Mouse (Mus musculus): ENCODE data around the gene Csn1s1. TPM values are rescaled to one million over a fixed set of nuclear protein-coding genes. Genes with fewer than 3 reads are reported as not detected.

The Csn1s1 gene
- polyA plus RNA-seq (2014; fragmentation: Nextera tagmentation; extraction: Ambion mirVana) = not detected in 2 replicates

DNA sequence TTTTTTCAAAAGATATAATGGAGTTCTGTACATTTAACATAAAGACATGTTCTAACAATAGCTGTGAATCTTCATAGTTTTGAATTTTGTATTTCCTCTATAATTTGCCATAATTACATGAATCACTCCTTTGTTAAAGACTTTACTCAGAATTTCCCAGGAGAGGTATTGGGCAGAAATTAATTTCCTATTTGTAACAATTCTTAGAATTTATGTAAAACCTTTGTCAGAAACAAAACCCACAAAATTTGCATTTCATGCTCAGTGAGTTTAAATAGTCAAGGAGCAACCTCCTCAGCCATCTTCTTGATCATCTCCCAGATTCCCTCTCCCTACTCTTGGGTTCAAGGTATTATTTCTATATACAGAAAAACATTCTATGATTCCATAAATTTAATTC lies at the start of gene Csn1s1:
Gene Csn1s1 (plus strand): TSS at position 301 of the 400 bp plus-strand sequence.
- Histone ChIP-seq H3K9me3 (ENCODE audit: control insufficient read depth, low read length) (no peaks in the 10 kb centered on the region), H3K4me1 (replicated peaks; ENCODE audit: control insufficient read depth, insufficient read depth, low read length) (no peaks in the 10 kb centered on the region), H3K4me3 (replicated peaks; ENCODE audit: low read length) (no peak within 1 kb of the TSS), H3K9ac (no peak within 1 kb of the TSS), H3K27me3 (ENCODE audit: control insufficient read depth, insufficient read depth, low read length) (no peaks in the 10 kb centered on the region), H3K4me2 (replicated peaks) (no peak within 1 kb of the TSS), H3K36me3 (replicated peaks; ENCODE audit: control insufficient read depth, insufficient read depth) (no peaks in the 10 kb centered on the region), H3K27ac (no peak within 1 kb of the TSS)
- ATAC-seq (ENCODE audit: low FRiP score) (no peak), DNase-seq (ENCODE audit: low spot score) (no peak)

DNA sequence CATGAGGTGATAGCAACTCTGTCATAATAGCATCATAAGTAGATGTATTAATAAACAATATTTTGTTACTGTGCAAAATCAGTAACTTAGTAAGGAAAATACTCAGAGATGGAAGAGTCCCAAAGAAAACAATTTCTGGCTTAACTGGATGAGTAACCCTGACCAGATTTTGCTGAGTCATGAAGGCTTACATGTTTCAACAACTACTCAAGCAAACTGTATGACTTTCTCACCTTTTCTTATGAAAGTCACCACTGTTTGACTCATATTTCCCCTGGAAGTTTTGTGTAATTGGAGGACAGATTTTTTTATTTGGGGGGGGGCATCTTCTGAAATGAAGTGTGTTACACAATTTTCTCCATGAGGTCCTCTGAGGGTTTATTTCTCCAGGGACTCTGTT lies 43.3 kb upstream of the Csn1s1 start:
- H3K27me3 ChIP-seq (ENCODE audit: control insufficient read depth, insufficient read depth, low read length) = no peaks in the 10 kb centered on the region
- DNase-seq (ENCODE audit: low spot score) (no peak), ATAC-seq (ENCODE audit: low FRiP score) (no peak)
- no peak overlapping the region for H3K4me3 ChIP-seq (replicated peaks; ENCODE audit: low read length)
- no peaks in the 10 kb centered on the region for H3K9me3 ChIP-seq (ENCODE audit: control insufficient read depth, low read length)
- H3K4me1 ChIP-seq (replicated peaks; ENCODE audit: control insufficient read depth, insufficient read depth, low read length) = no peaks in the 10 kb centered on the region
- H3K4me2 ChIP-seq (replicated peaks) = no peak overlapping the region
- no peaks in the 10 kb centered on the region for H3K36me3 ChIP-seq (replicated peaks; ENCODE audit: control insufficient read depth, insufficient read depth)
- no peak overlapping the region for H3K27ac ChIP-seq
- no peak overlapping the region for H3K9ac ChIP-seq

DNA sequence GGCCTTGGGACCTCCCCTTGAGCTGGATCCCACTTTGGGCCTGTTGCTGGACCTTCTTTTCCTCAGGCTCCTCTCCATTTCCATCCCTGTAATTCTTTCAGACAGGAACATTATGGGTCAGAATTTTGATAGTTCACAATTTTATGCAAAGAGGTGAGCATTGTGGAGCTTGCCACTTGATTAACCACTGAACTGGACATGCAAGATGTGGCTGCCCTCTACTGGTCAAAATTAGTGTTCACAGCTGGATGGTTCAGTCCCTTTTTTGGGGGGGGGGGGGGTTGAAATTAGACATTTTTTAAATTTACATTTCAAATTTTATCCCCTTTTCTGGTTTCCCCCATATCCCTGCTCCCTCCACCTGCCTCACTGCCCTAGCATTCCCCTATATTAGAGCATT lies 23.2 kb upstream of the Csn1s1 start:
- Histone ChIP-seq H3K9ac (no peak overlapping the region), H3K4me2 (replicated peaks) (no peak overlapping the region), H3K4me1 (replicated peaks; ENCODE audit: control insufficient read depth, insufficient read depth, low read length) (no peaks in the 10 kb centered on the region), H3K36me3 (replicated peaks; ENCODE audit: control insufficient read depth, insufficient read depth) (no peaks in the 10 kb centered on the region), H3K27me3 (ENCODE audit: control insufficient read depth, insufficient read depth, low read length) (no peaks in the 10 kb centered on the region), H3K9me3 (ENCODE audit: control insufficient read depth, low read length) (no peaks in the 10 kb centered on the region), H3K4me3 (replicated peaks; ENCODE audit: low read length) (no peak overlapping the region), H3K27ac (no peak overlapping the region)
- ATAC-seq (ENCODE audit: low FRiP score) (0 out of 2 replicates have a peak, but pooled peaks have one; percentile 43), DNase-seq (ENCODE audit: low spot score) (no peak)

DNA sequence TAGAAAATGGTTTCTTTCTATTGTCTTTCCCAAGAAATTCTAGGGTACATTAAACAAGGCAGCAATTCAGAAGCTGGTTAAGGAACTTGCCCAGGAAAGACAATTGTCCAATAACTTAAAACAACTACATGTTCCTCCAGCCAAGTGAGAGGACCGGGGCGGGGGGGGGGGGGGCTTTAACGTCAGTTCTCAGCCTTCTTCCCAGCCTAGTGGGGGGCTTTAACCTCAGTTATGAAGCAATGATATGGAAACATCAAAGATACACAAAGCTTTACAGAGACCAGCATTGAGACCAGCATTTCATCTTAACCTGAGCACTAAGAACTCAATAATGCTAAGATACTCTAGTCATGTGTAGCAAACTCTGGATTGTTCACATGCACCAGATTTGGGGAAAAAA lies 33.5 kb downstream of the Csn1s1 start, which contains the start of gene Csn2:
Gene Csn2 (minus strand): TSS at position 101 of the 400 bp plus-strand sequence.
- 77% methylated on average over 3 of the region's 3 CpGs for WGBS
- DNase-seq (ENCODE audit: low spot score) = no peak

DNA sequence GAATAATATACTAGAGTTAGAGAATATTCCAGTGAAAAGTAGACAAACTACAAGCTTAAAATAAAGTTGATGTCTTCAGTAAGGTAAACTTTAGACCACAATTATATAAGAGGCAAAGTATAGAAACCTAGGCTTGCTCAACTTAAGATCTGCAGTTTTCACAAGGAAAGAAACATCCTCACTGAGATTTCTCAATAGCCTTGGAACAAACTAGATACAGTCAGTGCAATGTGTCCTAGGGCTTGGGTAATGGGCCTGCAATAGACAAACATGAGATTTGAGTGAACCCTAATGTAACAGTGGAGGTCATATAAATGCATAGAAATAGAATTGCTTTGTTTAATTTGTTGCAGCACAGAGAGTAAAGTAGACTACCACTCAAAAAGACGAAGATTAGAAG lies 39.9 kb downstream of the Csn1s1 start:
- ATAC-seq (ENCODE audit: low FRiP score) = no peak
- no peak for DNase-seq (ENCODE audit: low spot score)
- H3K27me3 ChIP-seq (ENCODE audit: control insufficient read depth, insufficient read depth, low read length) = no peaks in the 10 kb centered on the region
- H3K4me3 ChIP-seq (replicated peaks; ENCODE audit: low read length) = no peak overlapping the region
- H3K4me2 ChIP-seq (replicated peaks) = no peak overlapping the region
- H3K9me3 ChIP-seq (ENCODE audit: control insufficient read depth, low read length) = no peaks in the 10 kb centered on the region
- no peak overlapping the region for H3K27ac ChIP-seq
- no peaks in the 10 kb centered on the region for H3K36me3 ChIP-seq (replicated peaks; ENCODE audit: control insufficient read depth, insufficient read depth)
- no peak overlapping the region for H3K9ac ChIP-seq
- H3K4me1 ChIP-seq (replicated peaks; ENCODE audit: control insufficient read depth, insufficient read depth, low read length) = no peaks in the 10 kb centered on the region
- 83% methylated on average over 1 of the region's 1 CpGs for WGBS

More for the DNA sequence above, 33.5 kb downstream of the Csn1s1 start, which contains the start of gene Csn2:
- Histone ChIP-seq H3K4me2 (replicated peaks) (no peak within 1 kb of the TSS), H3K27ac (no peak within 1 kb of the TSS), H3K4me3 (replicated peaks; ENCODE audit: low read length) (no peak within 1 kb of the TSS), H3K4me1 (replicated peaks; ENCODE audit: control insufficient read depth, insufficient read depth, low read length) (no peaks in the 10 kb centered on the region), H3K36me3 (replicated peaks; ENCODE audit: control insufficient read depth, insufficient read depth) (no peaks in the 10 kb centered on the region), H3K9me3 (ENCODE audit: control insufficient read depth, low read length) (no peaks in the 10 kb centered on the region), H3K9ac (no peak within 1 kb of the TSS), H3K27me3 (ENCODE audit: control insufficient read depth, insufficient read depth, low read length) (no peaks in the 10 kb centered on the region)
- no peak for ATAC-seq (ENCODE audit: low FRiP score)

Other genes with a start within 250 kb of the Csn1s1 start
- not detected in 2 replicates for gene Ugt2b38, start 242.0 kb upstream of the Csn1s1 start, polyA plus RNA-seq (2014; fragmentation: Nextera tagmentation; extraction: Ambion mirVana)
- not detected in 2 replicates for gene Ugt2a2, start 183.9 kb upstream of the Csn1s1 start, polyA plus RNA-seq (2014; fragmentation: Nextera tagmentation; extraction: Ambion mirVana)
- not detected in 2 replicates for gene Gm43638, start 179.4 kb upstream of the Csn1s1 start, polyA plus RNA-seq (2014; fragmentation: Nextera tagmentation; extraction: Ambion mirVana)
- not detected in 2 replicates for gene Ugt2a1, start 175.3 kb upstream of the Csn1s1 start, polyA plus RNA-seq (2014; fragmentation: Nextera tagmentation; extraction: Ambion mirVana)
- gene Sult1b1, start 128.0 kb upstream of the Csn1s1 start, polyA plus RNA-seq (2014; fragmentation: Nextera tagmentation; extraction: Ambion mirVana) = not detected in 2 replicates
- gene Sult1d1, start 97.2 kb upstream of the Csn1s1 start, polyA plus RNA-seq (2014; fragmentation: Nextera tagmentation; extraction: Ambion mirVana) = not detected in 2 replicates
- not detected in 2 replicates for gene Sult1e1, start 74.6 kb upstream of the Csn1s1 start, polyA plus RNA-seq (2014; fragmentation: Nextera tagmentation; extraction: Ambion mirVana)
- not detected in 2 replicates for gene Csn2, start 33.4 kb downstream of the Csn1s1 start, polyA plus RNA-seq (2014; fragmentation: Nextera tagmentation; extraction: Ambion mirVana)
- gene Csn1s2a, start 108.4 kb downstream of the Csn1s1 start, polyA plus RNA-seq (2014; fragmentation: Nextera tagmentation; extraction: Ambion mirVana) = not detected in 2 replicates
- 0.25 TPM in 1 of 2 replicates, not detected in the other for gene Csn1s2b, start 141.9 kb downstream of the Csn1s1 start, polyA plus RNA-seq (2014; fragmentation: Nextera tagmentation; extraction: Ambion mirVana)
- not detected in 2 replicates for gene Prr27, start 159.5 kb downstream of the Csn1s1 start, polyA plus RNA-seq (2014; fragmentation: Nextera tagmentation; extraction: Ambion mirVana)
- gene Odam, start 218.8 kb downstream of the Csn1s1 start, polyA plus RNA-seq (2014; fragmentation: Nextera tagmentation; extraction: Ambion mirVana) = not detected in 2 replicates